Mouse (Mus musculus): ENCODE results near the gene Il5. TPM values are rescaled to one million over a fixed set of nuclear protein-coding genes. Genes with fewer than 3 reads are reported as not detected.

The Il5 gene
- polyA plus RNA-seq, 1 experiment from 2014 or later = not detected

DNA sequence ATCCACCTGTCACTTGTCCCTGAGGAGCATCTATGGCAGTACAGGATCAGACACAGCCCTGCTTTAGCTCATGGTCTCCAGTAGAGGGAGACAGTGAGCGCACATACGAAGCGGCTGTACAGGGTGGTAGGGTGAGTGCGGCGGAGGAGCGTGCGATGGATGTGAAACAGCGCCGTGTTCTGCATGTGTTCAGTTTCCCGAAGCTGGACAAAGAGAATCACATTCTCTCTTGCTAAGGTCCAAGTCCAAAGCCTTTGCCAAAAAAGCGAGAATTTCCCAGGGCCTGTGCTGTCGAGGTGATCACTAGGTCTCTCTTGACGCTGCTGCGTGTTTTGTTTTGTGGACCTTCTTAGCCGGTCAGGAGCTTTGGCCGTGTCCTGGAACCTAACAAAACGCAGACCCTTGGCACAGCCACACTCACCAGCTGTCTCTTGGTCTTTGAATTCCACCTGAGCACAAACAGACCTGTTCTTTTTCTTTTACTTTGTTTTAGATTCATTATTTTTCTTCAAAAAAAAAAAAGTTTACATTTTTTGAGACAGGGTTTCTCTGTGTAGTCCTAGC, 15.2 kb downstream of the Il5 start:
- H3K4me1 ChIP-seq (ENCODE audit: control insufficient read depth, insufficient read depth, low read depth, low read length) = no peaks in the 10 kb centered on the region
- H3K27ac ChIP-seq (ENCODE audit: low read depth, low read length) = no peak overlapping the region
- peak overlapping the region; percentile 56 for H3K4me2 ChIP-seq (ENCODE audit: low read length)
- 16% methylated on average over 17 of the region's 17 CpGs for WGBS
- H3K9ac ChIP-seq (ENCODE audit: low read depth, low read length) = peak overlapping the region; percentile 45; the same call in 1 of the 2 replicates
- peak; percentile 93 for ATAC-seq
- H3K27me3 ChIP-seq (replicated peaks; ENCODE audit: control insufficient read depth, insufficient read depth, low read length) = no peaks in the 10 kb centered on the region
- no peaks in the 10 kb centered on the region for H3K9me3 ChIP-seq (ENCODE audit: control insufficient read depth, low read length)
- H3K36me3 ChIP-seq (ENCODE audit: control insufficient read depth, insufficient read depth, low read length) = no peaks in the 10 kb centered on the region
- H3K4me3 ChIP-seq (ENCODE audit: low read length) = peak overlapping the region; percentile 22; the same call in 1 of the 2 replicates

DNA sequence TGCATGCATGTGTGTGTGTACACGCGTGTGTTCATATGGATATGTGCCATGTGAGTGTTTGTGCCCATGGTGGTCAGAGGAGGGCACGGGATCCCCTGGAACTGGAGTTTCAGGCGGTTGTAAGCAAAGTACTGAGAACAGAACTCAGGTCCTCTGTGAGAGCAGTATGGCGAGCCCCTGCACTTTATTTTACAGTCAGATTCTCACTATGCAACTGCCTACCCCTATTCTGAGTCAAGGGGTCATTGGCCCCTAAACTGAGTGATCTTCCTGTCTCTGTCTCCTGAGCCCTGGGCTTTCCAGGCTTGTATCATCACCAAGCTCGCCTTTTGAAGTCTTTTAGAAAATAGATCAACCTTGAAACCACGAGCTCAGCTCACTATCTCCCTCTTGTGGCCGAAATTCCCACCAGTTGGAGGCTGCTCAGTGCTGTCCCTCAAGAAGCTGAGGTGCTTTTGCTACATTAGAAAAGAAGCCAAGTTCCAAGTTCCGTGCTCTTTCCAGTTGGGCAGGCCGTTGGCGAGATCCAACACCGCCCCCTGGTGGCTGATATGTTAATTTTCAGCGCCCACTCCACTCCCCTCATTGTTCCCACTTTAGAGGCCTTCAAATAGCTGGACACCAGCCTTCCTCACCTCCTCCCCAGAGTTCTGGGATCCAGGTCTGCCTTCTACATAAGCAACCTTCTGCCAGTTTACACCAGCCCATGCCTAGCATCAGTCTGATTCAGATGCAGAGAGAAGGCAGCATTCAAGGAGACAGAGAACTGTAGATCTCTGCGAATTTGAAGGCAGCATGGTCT, 16.4 kb downstream of the Il5 start:
- H3K27me3 ChIP-seq (replicated peaks; ENCODE audit: control insufficient read depth, insufficient read depth, low read length) = no peaks in the 10 kb centered on the region

DNA sequence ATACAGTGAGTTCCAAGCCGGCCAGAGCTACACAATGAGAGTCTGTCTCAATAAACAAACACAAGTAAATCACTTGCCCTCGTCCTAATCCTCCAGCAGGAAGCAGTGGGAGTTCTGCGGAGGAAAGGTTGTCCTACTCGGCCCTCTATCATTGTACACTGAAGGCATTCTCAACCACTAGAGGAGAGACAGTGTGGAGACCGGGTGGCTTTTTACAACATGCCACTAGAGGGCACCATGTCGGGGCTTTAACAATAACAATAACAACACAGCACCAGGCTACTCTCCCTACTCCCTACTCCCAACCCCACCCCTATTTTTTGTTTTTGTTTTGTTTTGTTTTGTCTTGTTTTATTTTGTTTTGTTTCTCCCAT, 17.0 kb downstream of the Il5 start:
- ATAC-seq = 0 out of 2 replicates have a peak, but pooled peaks have one; percentile 17
- no peak overlapping the region for H3K27ac ChIP-seq (ENCODE audit: low read depth, low read length)
- H3K9ac ChIP-seq (ENCODE audit: low read depth, low read length) = no peak overlapping the region
- H3K27me3 ChIP-seq (replicated peaks; ENCODE audit: control insufficient read depth, insufficient read depth, low read length) = no peaks in the 10 kb centered on the region
- no peak overlapping the region for H3K4me2 ChIP-seq (ENCODE audit: low read length)
- H3K9me3 ChIP-seq (ENCODE audit: control insufficient read depth, low read length) = no peaks in the 10 kb centered on the region
- 47% methylated on average over 6 of the region's 6 CpGs for WGBS
- no peaks in the 10 kb centered on the region for H3K4me1 ChIP-seq (ENCODE audit: control insufficient read depth, insufficient read depth, low read depth, low read length)
- H3K4me3 ChIP-seq (ENCODE audit: low read length) = no peak overlapping the region
- H3K36me3 ChIP-seq (ENCODE audit: control insufficient read depth, insufficient read depth, low read length) = no peaks in the 10 kb centered on the region

More for the DNA sequence above, 16.4 kb downstream of the Il5 start:
- no peak overlapping the region for H3K27ac ChIP-seq (ENCODE audit: low read depth, low read length)
- H3K4me3 ChIP-seq (ENCODE audit: low read length) = no peak overlapping the region
- H3K4me2 ChIP-seq (ENCODE audit: low read length) = no peak overlapping the region
- no peaks in the 10 kb centered on the region for H3K36me3 ChIP-seq (ENCODE audit: control insufficient read depth, insufficient read depth, low read length)
- 48% methylated on average over 14 of the region's 14 CpGs for WGBS
- no peaks in the 10 kb centered on the region for H3K9me3 ChIP-seq (ENCODE audit: control insufficient read depth, low read length)
- no peaks in the 10 kb centered on the region for H3K4me1 ChIP-seq (ENCODE audit: control insufficient read depth, insufficient read depth, low read depth, low read length)
- peak; percentile 70 for ATAC-seq
- H3K9ac ChIP-seq (ENCODE audit: low read depth, low read length) = no peak overlapping the region

DNA sequence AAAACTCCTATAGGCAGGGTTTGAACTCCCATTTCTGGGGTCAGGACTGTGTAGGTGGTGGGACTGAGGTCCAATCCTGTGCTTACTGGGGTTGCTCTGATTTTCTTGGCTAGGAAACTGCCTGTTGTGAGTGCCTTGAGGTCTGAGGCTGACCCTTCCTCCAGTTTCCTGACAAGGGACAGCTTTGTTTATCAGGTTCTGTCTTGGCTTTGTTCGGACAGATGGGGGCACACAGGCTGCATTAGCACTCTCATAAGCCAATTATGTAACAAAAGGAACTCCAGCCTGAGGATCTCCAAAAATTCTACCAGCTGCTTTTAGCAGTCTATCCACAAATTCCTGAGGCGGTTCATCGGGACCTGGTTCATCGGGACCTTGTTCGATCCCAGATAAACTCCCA, 21.8 kb downstream of the Il5 start:
- Histone ChIP-seq H3K9me3 (ENCODE audit: control insufficient read depth, low read length) (no peaks in the 10 kb centered on the region), H3K27me3 (replicated peaks; ENCODE audit: control insufficient read depth, insufficient read depth, low read length) (no peaks in the 10 kb centered on the region), H3K36me3 (ENCODE audit: control insufficient read depth, insufficient read depth, low read length) (no peaks in the 10 kb centered on the region), H3K4me2 (ENCODE audit: low read length) (no peak overlapping the region), H3K9ac (ENCODE audit: low read depth, low read length) (no peak overlapping the region), H3K4me1 (ENCODE audit: control insufficient read depth, insufficient read depth, low read depth, low read length) (no peaks in the 10 kb centered on the region), H3K27ac (ENCODE audit: low read depth, low read length) (no peak overlapping the region), H3K4me3 (ENCODE audit: low read length) (no peak overlapping the region)
- WGBS = 38% methylated on average over 5 of the region's 5 CpGs
- no peak for ATAC-seq

DNA sequence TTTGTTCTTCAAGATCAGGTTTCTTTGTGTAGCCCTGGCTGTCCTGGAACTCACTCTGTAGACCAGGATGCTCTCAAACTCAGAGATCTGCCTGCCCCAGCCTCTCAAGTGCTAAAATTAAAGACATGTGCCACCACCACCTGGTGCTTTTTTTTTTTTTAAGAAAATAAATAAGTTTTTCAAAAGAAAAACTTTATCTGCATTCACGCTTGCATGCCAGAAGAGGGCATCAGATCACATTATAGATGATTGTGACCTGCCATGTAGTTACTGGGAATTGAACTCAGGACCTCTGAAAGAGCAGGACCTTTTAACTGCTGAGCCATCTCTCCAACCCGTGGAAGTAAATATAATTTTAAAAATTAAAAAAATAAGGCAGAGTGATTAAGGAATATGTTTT, 24.7 kb downstream of the Il5 start:
- Histone ChIP-seq H3K4me3 (ENCODE audit: low read length) (no peak overlapping the region), H3K27me3 (replicated peaks; ENCODE audit: control insufficient read depth, insufficient read depth, low read length) (no peaks in the 10 kb centered on the region), H3K27ac (ENCODE audit: low read depth, low read length) (no peak overlapping the region), H3K9ac (ENCODE audit: low read depth, low read length) (no peak overlapping the region), H3K9me3 (ENCODE audit: control insufficient read depth, low read length) (no peaks in the 10 kb centered on the region), H3K4me2 (ENCODE audit: low read length) (no peak overlapping the region), H3K36me3 (ENCODE audit: control insufficient read depth, insufficient read depth, low read length) (no peaks in the 10 kb centered on the region), H3K4me1 (ENCODE audit: control insufficient read depth, insufficient read depth, low read depth, low read length) (no peaks in the 10 kb centered on the region)
- 94% methylated on average over 2 of the region's 2 CpGs for WGBS
- no peak for ATAC-seq

DNA sequence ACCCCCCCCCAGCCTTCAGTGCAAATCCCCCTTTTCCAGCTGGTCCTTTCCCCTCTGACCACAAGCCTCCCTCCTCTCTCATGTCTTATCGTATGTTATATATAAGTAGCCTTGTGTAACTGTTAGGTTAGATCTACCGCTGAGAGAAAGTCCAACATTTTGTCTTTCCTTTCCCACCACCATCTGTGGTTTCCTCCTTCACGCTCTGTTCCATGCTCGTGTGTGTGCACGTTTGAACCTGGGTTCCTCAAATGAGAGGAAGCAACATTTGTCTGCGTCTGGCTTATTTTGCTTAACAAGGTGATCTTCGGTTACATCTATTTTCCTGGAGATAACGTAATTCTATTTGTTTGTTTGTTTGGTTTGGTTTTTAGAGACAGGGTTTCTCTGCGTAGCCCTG, 27.4 kb downstream of the Il5 start:
- Histone ChIP-seq H3K4me1 (ENCODE audit: control insufficient read depth, insufficient read depth, low read depth, low read length) (no peaks in the 10 kb centered on the region), H3K27ac (ENCODE audit: low read depth, low read length) (no peak overlapping the region), H3K9me3 (ENCODE audit: control insufficient read depth, low read length) (no peaks in the 10 kb centered on the region), H3K27me3 (replicated peaks; ENCODE audit: control insufficient read depth, insufficient read depth, low read length) (no peaks in the 10 kb centered on the region), H3K9ac (ENCODE audit: low read depth, low read length) (no peak overlapping the region), H3K36me3 (ENCODE audit: control insufficient read depth, insufficient read depth, low read length) (no peaks in the 10 kb centered on the region), H3K4me2 (ENCODE audit: low read length) (no peak overlapping the region), H3K4me3 (ENCODE audit: low read length) (no peak overlapping the region)
- 94% methylated on average over 9 of the region's 9 CpGs for WGBS
- ATAC-seq = no peak

DNA sequence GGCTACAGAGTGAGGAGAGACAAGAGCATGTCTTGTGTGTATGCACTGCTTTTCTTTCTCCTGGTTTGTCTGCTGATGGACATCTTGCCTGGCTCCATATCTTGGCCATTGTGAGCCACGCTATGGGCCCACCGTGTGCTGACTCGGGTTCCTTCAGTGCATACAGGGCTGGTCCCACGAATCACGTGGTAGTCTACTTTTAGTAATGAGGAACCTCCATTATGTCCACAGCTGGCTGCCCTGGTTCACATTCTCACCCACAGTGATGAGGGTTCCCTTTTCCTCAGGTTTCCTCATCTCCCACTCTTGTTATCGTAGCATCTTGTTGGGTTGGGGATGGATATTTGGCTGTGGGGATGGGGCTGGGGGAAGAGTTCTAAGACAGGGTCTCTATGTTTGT, 28.0 kb downstream of the Il5 start:
- Histone ChIP-seq H3K4me2 (ENCODE audit: low read length) (no peak overlapping the region), H3K27me3 (replicated peaks; ENCODE audit: control insufficient read depth, insufficient read depth, low read length) (no peaks in the 10 kb centered on the region), H3K9ac (ENCODE audit: low read depth, low read length) (no peak overlapping the region), H3K4me3 (ENCODE audit: low read length) (no peak overlapping the region), H3K36me3 (ENCODE audit: control insufficient read depth, insufficient read depth, low read length) (no peaks in the 10 kb centered on the region), H3K9me3 (ENCODE audit: control insufficient read depth, low read length) (no peaks in the 10 kb centered on the region), H3K27ac (ENCODE audit: low read depth, low read length) (no peak overlapping the region), H3K4me1 (ENCODE audit: control insufficient read depth, insufficient read depth, low read depth, low read length) (no peaks in the 10 kb centered on the region)
- no peak for ATAC-seq
- 92% methylated on average over 6 of the region's 6 CpGs for WGBS

DNA sequence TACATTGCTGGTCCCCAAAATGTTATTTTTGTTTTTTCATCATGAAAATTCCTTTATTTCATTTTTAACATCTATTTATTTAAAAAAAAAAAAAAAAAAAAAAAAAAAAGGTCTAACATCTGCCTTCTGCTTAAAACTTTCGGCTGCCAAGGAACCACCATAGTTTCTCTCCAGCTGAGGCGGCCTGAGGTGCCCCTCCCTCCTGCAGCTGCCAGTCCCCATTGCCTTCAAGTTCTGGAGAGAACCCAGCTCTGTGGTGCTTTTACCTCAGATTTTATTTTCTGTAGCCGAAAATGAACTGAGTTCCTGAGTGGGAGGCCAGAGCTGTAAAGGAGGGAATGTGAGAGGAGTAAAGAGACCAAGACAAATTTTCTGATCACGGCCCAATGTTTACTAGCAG, 28.7 kb downstream of the Il5 start:
- WGBS = 78% methylated on average over 4 of the region's 4 CpGs
- H3K27me3 ChIP-seq (replicated peaks; ENCODE audit: control insufficient read depth, insufficient read depth, low read length) = no peaks in the 10 kb centered on the region

DNA sequence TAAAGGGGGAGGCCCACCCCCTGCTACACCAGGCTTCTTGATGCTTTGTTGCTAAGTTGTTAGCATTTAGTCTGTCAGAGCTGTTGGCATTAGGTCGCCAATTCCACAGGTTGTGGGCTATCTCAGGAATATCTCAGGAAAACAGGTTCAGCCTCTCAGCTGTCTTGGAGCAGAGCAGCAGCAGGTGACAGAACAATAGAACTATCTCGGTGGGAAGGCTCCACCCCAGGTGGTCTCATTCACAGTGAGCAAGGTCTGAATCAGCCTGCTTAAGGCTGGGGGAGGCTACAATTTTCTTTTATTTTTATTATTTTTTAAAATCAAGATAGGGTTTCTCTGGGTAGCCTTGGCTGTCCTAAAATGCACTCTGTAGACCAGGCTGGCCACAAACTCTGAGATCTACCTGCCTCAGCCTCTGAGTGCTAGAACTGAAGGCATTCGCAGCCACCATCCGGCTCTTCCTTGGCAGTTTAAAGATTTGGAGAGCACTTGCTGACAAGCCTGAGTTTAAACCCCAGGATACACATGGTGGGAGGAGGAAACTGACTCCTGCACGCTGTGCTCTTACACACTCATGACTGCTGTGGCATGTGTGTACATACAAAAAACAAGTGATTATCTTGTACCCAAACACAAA, 29.2 kb downstream of the Il5 start:
- H3K4me1 ChIP-seq (ENCODE audit: control insufficient read depth, insufficient read depth, low read depth, low read length) = no peaks in the 10 kb centered on the region
- H3K27me3 ChIP-seq (replicated peaks; ENCODE audit: control insufficient read depth, insufficient read depth, low read length) = no peaks in the 10 kb centered on the region
- ATAC-seq = no peak
- no peak overlapping the region for H3K4me2 ChIP-seq (ENCODE audit: low read length)
- no peak overlapping the region for H3K4me3 ChIP-seq (ENCODE audit: low read length)
- WGBS = 46% methylated on average over 5 of the region's 5 CpGs
- no peak overlapping the region for H3K9ac ChIP-seq (ENCODE audit: low read depth, low read length)
- no peaks in the 10 kb centered on the region for H3K9me3 ChIP-seq (ENCODE audit: control insufficient read depth, low read length)
- no peaks in the 10 kb centered on the region for H3K36me3 ChIP-seq (ENCODE audit: control insufficient read depth, insufficient read depth, low read length)
- no peak overlapping the region for H3K27ac ChIP-seq (ENCODE audit: low read depth, low read length)

More for the DNA sequence above, 28.7 kb downstream of the Il5 start:
- no peak overlapping the region for H3K4me3 ChIP-seq (ENCODE audit: low read length)
- no peak overlapping the region for H3K4me2 ChIP-seq (ENCODE audit: low read length)
- H3K9me3 ChIP-seq (ENCODE audit: control insufficient read depth, low read length) = no peaks in the 10 kb centered on the region
- H3K9ac ChIP-seq (ENCODE audit: low read depth, low read length) = no peak overlapping the region
- no peaks in the 10 kb centered on the region for H3K4me1 ChIP-seq (ENCODE audit: control insufficient read depth, insufficient read depth, low read depth, low read length)
- ATAC-seq = no peak
- no peaks in the 10 kb centered on the region for H3K36me3 ChIP-seq (ENCODE audit: control insufficient read depth, insufficient read depth, low read length)
- H3K27ac ChIP-seq (ENCODE audit: low read depth, low read length) = no peak overlapping the region

All from hindbrain, embryonic 16.5 days (tissue).